Mouse (Mus musculus) splenic B cell, adult 2 months (primary cell): ENCODE data around the gene Adamts16.
"Not testable (repeated sequence)": the region's sequence is repeated elsewhere in the genome, so short reads cannot be mapped to it uniquely, and the experiment has no call there.

Experiments used
- DNase-seq: peaks from one replicate; pipeline ENCODE4 v3.0.0-alpha.2; 2011; ENCODE audit warnings: low read depth, low spot score
- H3K27me3 ChIP-seq: 2 replicates; pipeline ENCODE4 v1.6.1; 2012; ENCODE audit warnings: mild to moderate bottlenecking, low read length, moderate library complexity, mixed read lengths; ENCODE audit not compliant: control insufficient read depth, poor library complexity, insufficient read depth, severe bottlenecking
- H3K36me3 ChIP-seq: 2 replicates; pipeline ENCODE4 v1.6.1; 2012; ENCODE audit warnings: mild to moderate bottlenecking, low read length, moderate library complexity, mixed read lengths; ENCODE audit not compliant: control insufficient read depth, poor library complexity, insufficient read depth, severe bottlenecking

Adamts16 gene

DNA sequence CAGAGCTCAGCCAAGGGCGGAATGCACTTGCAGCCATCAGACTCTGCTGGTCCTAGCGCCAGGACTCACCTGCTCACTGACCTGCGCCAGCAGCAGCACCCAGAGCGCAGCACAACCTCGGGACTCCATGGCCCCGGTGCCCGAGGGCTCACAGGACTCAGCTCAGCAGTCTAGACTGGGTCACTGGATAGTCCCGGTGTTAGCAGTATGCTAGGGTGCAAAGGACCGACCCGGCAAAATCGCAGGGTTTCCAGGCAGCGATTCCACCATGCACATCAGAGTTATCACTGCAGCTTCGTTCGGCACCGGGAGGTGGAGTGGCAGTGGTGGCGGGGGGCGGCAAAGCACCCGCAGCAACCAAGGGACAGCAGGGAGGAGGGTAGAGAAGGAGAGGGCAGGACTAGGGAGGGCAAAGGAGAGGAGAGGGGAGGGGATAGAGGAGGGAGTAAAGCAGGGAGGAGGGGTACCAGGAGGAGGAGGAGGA is at the start of gene Adamts16:
Gene Adamts16 (minus strand): TSS at position 391 of the 484 bp plus-strand sequence.
- Histone ChIP-seq H3K27me3 (no peaks in the 10 kb centered on the region; the same call in 1 of the 2 replicates), H3K36me3 (no peaks in the 10 kb centered on the region)
- DNase-seq: no peak

DNA sequence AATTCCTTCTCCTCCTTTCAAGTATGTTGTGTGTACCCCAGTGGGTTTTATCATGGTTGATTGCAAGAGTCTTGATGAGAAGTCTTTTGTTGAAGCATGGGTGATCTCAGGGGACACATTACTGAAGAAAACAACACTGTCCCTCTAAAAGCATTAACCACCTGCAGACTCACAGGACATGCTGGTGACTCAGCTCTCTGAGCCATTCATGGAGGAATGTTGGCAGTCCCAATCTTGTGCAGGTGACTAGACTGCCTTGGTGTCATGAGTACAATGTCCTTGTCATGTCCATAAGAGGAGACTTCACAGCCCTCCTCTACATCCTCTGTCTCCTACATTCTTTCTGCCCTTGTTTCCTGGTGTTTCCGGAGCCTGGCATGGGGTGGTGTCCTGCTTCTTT is 45.5 kb upstream of the Adamts16 start:
- no peak for DNase-seq
- no peaks in the 10 kb centered on the region for H3K36me3 ChIP-seq

DNA sequence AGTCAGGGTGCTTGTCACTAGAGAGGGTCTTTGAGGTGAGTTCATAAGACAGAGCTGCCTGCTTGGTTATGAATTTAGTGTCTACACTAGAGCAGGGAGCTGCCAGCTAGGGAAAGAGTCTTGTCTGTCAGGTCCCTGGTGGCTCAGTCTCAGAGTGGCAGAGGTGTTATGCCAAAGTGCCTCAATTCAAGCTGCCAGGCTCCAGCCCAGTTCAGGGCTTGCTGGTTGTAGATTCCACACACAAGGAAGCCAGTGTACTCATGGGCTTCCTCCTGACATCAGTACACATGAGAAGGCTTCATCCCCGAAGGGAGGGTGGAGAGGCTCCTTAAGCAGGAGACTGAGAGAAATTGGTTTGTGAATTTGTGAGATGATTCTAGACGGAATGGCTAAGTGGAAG is 43.4 kb upstream of the Adamts16 start:
- Histone ChIP-seq H3K27me3 (no peaks in the 10 kb centered on the region), H3K36me3 (no peaks in the 10 kb centered on the region)
- no peak for DNase-seq

More for the DNA sequence above, 45.5 kb upstream of the Adamts16 start:
- H3K27me3 ChIP-seq: no peaks in the 10 kb centered on the region

DNA sequence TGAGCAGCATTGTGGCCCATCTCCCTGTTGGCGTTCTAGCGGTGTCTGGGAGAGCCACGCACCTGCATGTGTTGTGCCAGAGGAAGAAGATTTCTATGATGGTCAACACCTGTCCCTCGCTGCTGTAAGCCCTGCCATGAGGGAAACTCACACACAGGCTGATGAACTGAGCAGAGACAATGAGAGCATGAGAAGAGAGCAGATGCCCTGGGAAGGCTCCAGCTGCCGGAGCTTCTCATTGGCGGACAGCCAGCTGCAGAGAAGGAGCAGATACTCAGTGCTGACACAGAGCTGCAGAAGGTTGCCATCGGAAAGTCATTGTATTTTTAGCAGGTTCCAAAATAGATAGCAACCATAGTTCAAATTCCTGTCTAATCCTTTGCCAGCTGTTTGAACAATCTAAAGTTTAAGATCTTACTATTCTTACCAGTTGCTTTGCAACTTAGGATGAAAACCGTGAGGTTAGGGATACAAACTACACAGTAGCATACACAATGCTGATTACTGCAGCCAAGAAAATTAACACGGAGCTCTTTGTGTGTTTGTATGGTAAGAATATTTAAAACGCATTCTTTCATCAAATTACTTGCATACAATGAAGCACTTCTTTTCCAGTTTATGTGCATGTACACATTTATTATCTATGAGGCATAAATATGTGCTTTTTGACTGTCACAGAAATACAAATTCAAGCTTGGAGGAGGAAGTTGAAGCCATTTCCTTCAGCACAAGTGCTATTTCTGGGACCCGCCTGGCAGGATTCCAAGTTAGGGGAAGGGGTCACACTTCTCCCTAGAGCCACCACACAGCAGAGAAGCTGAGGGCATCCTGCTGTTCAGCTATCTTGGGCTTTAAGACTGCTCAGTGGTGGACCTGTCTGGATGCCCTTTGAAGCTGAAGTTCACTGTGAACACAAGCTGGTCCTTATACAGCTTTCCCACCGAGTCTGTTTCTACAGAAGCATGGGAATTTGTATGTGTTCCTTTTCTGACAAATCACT is 42.6 kb upstream of the Adamts16 start:
- DNase-seq: no peak

DNA sequence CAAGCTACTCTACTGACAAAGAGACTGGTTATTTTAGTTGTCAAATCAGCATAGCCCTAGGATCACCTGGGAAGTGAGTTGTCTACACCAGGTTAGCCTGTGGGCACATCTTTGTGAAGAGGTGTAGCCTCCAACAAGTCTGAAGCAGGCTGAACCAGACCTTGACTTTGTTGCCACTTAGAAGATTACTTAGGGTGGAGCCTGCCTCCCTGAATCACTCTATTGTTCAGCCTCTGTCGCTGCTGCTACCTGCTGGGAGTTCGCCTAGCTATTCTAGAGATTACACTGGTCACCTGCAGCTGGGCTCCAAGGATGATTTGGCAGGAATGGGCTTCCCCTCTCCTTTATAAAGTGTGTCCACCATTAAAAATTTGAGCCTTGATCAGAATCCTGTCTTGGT is 38.4 kb upstream of the Adamts16 start:
- not testable (repeated sequence) for H3K36me3 ChIP-seq, H3K27me3 ChIP-seq, DNase-seq

More for the DNA sequence above, 42.6 kb upstream of the Adamts16 start:
- Histone ChIP-seq H3K27me3 (no peaks in the 10 kb centered on the region), H3K36me3 (no peaks in the 10 kb centered on the region)

DNA sequence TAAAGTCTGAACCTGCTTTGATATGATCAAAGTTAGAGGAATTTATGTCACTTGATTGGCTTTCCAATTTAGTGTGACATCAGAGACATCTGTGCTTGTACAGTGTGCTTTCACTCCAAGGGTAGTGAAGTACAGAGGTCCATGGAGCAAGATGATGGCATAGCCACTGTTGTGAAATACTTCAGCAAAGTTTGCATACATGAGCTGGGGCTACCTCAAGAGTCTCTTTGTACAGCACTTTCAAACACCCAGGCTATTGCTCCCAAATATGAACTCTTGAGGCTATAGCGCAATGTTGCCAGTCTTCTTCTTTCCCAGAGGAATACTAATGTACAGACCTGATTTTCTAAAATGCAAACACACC is 35.9 kb upstream of the Adamts16 start:
- no peak for DNase-seq
- Histone ChIP-seq H3K36me3 (no peaks in the 10 kb centered on the region), H3K27me3 (no peaks in the 10 kb centered on the region)

DNA sequence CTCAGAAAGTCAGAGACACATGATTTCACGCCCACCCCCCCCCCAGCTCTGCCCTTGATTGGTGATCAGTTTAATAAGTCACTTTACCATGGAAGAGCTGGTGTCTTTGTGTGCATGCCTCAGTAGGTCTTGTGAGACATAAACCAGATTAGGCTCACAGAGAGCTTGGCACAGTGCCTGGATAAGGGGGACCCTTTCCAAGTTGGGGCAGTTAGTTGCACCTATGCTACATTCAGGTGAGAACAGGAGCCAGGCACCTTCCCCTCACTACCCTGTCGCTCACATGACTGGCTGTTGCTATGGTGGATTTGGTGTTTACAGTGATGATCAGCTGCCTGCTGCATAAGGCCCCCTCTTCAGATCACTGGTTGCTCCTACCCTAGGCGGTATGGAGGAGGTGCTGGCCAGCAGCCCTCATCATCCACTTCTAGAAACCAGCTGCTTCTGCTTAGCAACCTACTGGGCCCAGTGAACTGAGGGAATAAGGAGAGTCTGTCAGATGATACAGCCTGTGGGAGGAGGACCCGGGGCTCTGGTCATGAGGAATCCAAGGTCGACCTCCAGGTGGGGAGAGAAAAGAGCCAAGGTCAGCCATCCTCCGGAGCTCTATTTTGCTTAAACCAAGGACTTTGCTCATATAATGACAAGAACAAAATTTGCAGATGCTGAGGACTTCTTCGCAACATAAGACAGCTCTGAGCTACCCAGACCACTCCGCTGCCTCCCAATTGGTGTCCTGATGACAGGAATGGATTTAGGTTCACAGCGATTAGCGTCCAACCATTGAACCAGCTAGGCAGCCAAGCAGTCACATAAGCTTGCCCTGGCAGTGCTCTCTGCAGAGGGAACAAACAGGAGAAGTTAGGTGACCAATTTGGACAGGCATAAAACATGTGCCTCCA is 35.3 kb upstream of the Adamts16 start:
- no peaks in the 10 kb centered on the region for H3K36me3 ChIP-seq
- DNase-seq: no peak
- no peaks in the 10 kb centered on the region for H3K27me3 ChIP-seq

DNA sequence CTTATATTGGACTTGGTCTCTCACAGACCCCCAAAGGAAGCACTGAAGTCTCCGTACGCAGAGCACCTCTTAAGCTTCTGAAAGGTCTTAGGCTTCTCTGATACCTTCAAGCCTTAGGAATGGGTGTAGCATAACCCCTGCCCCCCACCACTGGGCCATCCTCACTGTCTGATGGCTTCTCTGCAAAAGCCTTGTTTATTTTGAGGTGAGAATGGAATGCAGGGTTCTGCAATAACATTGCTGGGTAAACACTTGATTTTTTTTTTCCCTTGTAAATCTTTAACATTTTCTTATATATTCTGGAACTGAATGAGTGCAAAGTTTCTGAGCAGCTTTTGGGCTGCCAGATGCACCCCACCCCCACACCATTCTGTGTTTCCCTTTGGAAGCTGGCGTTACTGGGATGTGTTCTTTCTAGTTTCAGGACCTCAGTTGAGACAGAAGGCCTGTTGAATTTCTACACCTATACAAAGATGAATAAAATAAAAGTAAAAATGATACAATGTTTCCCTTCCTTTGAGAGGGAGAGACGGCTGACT is 33.9 kb upstream of the Adamts16 start:
- H3K27me3 ChIP-seq: no peaks in the 10 kb centered on the region
- no peaks in the 10 kb centered on the region for H3K36me3 ChIP-seq
- DNase-seq: no peak

DNA sequence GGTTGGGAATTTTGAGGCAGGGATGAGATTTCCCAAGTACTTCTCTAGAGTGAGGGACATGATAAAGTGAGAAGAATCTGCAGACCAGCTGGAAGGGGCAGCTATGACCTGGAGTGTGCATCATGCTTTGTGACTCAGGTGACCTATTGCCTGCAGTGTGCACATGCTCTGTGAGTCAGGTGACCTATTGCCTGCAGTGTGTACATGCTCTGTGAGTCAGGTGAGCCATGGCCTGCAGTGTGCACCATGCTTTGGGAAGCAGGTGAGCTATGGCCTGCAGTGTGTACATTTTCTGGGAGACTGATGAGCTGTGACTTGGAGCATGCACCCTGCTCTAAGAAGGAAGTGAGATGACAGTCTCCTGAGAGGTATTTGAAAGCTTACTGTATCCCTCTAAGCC is 33.1 kb upstream of the Adamts16 start:
- Histone ChIP-seq H3K27me3 (no peaks in the 10 kb centered on the region), H3K36me3 (no peaks in the 10 kb centered on the region)
- DNase-seq: no peak

DNA sequence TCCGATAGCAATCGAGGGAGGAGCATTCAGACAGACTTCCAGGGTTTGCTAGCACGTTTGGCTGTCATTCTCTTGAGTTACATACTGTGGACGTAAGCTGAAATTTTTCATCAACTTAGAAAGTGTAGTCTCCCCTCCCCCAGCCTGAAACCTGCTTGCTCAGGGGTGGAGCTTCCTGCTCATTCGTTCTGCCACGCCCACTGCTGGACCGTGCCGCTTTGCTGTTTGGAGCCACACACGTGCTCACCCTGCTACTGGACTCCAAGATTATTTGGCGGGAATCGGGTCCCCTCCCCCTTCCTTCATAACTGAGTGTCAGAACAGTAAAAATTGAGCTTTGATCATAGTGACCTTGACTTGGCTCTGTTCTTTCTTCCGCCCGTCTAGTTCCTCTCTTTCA is 32.2 kb upstream of the Adamts16 start:
- H3K27me3 ChIP-seq, H3K36me3 ChIP-seq, DNase-seq: not testable (repeated sequence)

DNA sequence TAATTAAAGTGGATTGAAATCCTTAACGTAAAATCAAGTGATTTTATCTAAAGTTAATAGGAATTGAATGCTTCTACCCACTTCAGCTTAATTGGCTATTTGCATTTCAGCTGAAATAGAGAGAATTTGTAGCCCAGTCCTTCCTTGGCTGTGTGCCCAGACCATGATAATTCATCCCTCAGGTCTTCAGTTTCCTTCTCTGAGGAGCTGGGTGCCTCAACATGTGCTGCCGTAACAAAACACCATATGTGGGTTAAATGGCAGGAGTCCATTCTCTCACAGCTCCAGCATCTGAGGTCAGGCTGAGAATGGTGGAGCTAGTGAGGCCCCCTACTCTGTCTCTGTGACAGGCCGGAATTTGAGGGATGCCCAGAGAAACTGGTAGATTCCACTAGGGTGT is 29.4 kb upstream of the Adamts16 start:
- no peaks in the 10 kb centered on the region for H3K27me3 ChIP-seq
- DNase-seq: no peak

DNA sequence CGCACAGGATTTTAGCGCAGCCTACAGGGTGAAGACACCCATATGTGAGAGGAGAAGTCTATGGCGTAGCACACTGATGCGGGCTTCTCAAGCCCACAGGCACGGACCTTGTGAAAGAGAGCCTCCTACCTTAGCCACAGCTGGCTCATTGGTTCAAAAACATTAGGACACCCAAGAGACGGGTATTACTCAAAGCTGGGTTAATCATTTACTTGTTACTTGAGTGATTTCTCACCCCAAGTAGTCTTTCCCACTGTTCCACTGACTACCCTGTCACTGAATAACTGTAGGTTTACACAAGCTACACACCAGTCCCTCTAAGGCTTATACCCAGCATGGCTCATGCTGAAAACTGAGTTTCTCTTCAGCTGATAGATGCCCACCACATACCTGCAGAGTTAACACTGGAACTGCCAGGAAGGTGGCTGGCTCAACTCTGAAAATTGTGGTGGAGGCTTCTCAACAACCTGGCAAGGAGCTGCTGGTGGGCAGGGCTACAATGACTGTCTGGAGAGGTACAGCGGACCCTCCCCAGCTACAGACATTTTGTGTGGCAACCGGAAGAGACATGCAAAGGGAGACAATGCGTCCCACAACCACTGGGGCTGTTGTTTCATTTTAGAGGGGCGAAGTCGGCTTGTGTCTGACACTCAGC is 25.5 kb upstream of the Adamts16 start:
- no peak for DNase-seq
- Histone ChIP-seq H3K36me3 (no peaks in the 10 kb centered on the region), H3K27me3 (no peaks in the 10 kb centered on the region)

More for the DNA sequence above, 29.4 kb upstream of the Adamts16 start:
- H3K36me3 ChIP-seq: no peaks in the 10 kb centered on the region

GRCm38 (mm10) chr13:70865867-70866266 is 24.3 kb upstream of the Adamts16 start:
- Histone ChIP-seq H3K36me3 (no peaks in the 10 kb centered on the region), H3K27me3 (no peaks in the 10 kb centered on the region)
- DNase-seq: no peak

DNA sequence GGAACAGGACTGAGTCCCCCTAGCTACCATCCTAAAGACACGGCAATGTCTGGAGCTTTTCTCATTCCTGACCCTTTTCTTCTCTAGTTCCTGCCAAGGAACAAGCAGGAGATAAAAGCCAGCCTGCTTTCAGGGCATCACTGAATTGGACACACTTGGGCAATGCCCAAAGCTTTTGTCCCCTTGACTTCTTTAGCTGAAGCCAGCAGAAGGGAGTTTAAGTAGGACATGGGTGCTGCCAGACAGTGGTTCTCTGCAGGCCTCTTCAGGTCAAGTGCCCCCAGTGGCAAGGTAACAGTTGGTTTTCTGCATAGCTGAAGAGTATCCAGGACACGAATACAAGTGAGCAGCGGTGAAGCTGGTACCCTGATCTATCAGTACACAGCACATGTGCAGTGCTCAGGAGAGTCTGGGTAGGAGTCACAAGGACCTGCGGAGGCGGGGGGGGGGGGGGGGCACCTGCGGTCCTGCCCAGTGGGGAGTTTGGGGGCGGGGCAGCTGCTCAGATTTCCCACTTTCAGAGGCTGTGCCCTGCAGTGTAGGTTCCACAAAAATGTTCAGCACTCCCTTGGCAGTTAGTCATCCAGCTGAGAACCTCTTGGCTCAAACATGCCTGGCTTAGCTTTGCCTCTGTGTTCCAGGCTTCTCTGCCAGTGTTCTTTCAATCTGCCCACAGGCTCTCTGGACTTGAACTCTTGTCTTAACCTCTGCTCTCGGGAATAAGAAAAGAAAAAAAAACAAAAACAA is 20.7 kb upstream of the Adamts16 start:
- no peak for DNase-seq
- no peaks in the 10 kb centered on the region for H3K36me3 ChIP-seq

More for the DNA sequence above, 20.7 kb upstream of the Adamts16 start:
- H3K27me3 ChIP-seq: no peaks in the 10 kb centered on the region
